Mouse (Mus musculus): ENCODE results near the gene Slc50a1.

The Slc50a1 gene

GRCm38 (mm10) chr3:89270051-89270755 lies at the start of gene Slc50a1:
Gene Slc50a1, minus strand, starts transcription at chr3:89270570.
- peak; percentile 71 for DNase-seq (ENCODE audit: low spot score)

GRCm38 (mm10) chr3:89319591-89320350 lies 49.4 kb upstream of the Slc50a1 start:
- no peak for DNase-seq (ENCODE audit: low spot score)

GRCm38 (mm10) chr3:89318971-89319590 lies 48.7 kb upstream of the Slc50a1 start:
- DNase-seq (ENCODE audit: low spot score): no peak

- DNase-seq (ENCODE audit: low spot score): no peak
Observed at GRCm38 (mm10) chr3:89318316-89318715, 47.9 kb upstream of the Slc50a1 start.

GRCm38 (mm10) chr3:89317246-89317645 lies 46.9 kb upstream of the Slc50a1 start:
- DNase-seq (ENCODE audit: low spot score): no peak

- peak; percentile 80 for DNase-seq (ENCODE audit: low spot score)
Observed at GRCm38 (mm10) chr3:89316833-89317232, 46.5 kb upstream of the Slc50a1 start.

- DNase-seq (ENCODE audit: low spot score): no peak
Observed at GRCm38 (mm10) chr3:89315930-89316831, 45.8 kb upstream of the Slc50a1 start.

GRCm38 (mm10) chr3:89315195-89315929 lies 45.0 kb upstream of the Slc50a1 start:
- peak; percentile 74 for DNase-seq (ENCODE audit: low spot score)

GRCm38 (mm10) chr3:89314791-89315190 lies 44.4 kb upstream of the Slc50a1 start:
- DNase-seq (ENCODE audit: low spot score): no peak

GRCm38 (mm10) chr3:89314340-89314739 lies 44.0 kb upstream of the Slc50a1 start:
- DNase-seq (ENCODE audit: low spot score): no peak

GRCm38 (mm10) chr3:89308089-89308488 lies 37.7 kb upstream of the Slc50a1 start:
- DNase-seq (ENCODE audit: low spot score): no peak

- DNase-seq (ENCODE audit: low spot score): no peak
Observed at GRCm38 (mm10) chr3:89305551-89306325, 35.4 kb upstream of the Slc50a1 start.

- DNase-seq (ENCODE audit: low spot score): no peak
Observed at GRCm38 (mm10) chr3:89305105-89305504, 34.7 kb upstream of the Slc50a1 start.

GRCm38 (mm10) chr3:89304440-89304839 lies 34.1 kb upstream of the Slc50a1 start:
- no peak for DNase-seq (ENCODE audit: low spot score)

- no peak for DNase-seq (ENCODE audit: low spot score)
Observed at GRCm38 (mm10) chr3:89300514-89300913, 30.1 kb upstream of the Slc50a1 start.

- DNase-seq (ENCODE audit: low spot score): no peak
Observed at GRCm38 (mm10) chr3:89300071-89300470, 29.7 kb upstream of the Slc50a1 start.

- no peak for DNase-seq (ENCODE audit: low spot score)
Observed at GRCm38 (mm10) chr3:89299499-89299898, 29.1 kb upstream of the Slc50a1 start.

- no peak for DNase-seq (ENCODE audit: low spot score)
Observed at GRCm38 (mm10) chr3:89298908-89299307, 28.5 kb upstream of the Slc50a1 start.

- DNase-seq (ENCODE audit: low spot score): no peak
Observed at GRCm38 (mm10) chr3:89296761-89297396, 26.5 kb upstream of the Slc50a1 start.

GRCm38 (mm10) chr3:89295685-89296230 lies 25.4 kb upstream of the Slc50a1 start:
- no peak for DNase-seq (ENCODE audit: low spot score)

Data from yolk sac, embryonic 10.5 days (tissue).